Comparison of ENCODE assay signal across 7 mouse cellular contexts in genomic region chr1:131153018-131153629, GRCm38 (mm10). TPM values are rescaled to one million over a fixed set of nuclear protein-coding genes. Genes with fewer than 3 reads are reported as not detected.
DNase-seq lines count a peak whose midpoint lies in the region; ATAC-seq and TF ChIP-seq lines count a peak whose summit lies in the region.

Eif2d (plus strand) TSS chr1:131153181.

- intact Hi-C loops in left cerebral cortex, postnatal 4 days (cut with DNase I) = loop anchor here (5.0 kb wide), 1 partner anchor 36 kb away; no protein-coding TSS in a partner anchor

- peak; percentile 82 for DNase-seq in adrenal gland, adult 8-10 months
- DNase-seq in embryonic facial prominence, embryonic 10.5 days (ENCODE audit: low spot score) = peak; percentile 93
- DNase-seq in gonadal fat pad, adult 2 months (ENCODE audit: low read depth) = no peak
- DNase-seq in left cerebral cortex, postnatal 4 days = peak; percentile 91
- DNase-seq in spleen, adult 12 weeks (ENCODE audit: low spot score) = peak; percentile 76

- peaks cover 10% of the 10 kb centered on the region for H3K4me1 ChIP-seq in embryonic facial prominence, embryonic 10.5 days
- H3K4me1 ChIP-seq in intestine, postnatal 0 days (replicated peaks; ENCODE audit: control insufficient read depth, insufficient read depth, low read length) = 0 out of 2 replicates have a peak, but pooled peaks cover 3% of the 10 kb centered on the region
- H3K4me1 ChIP-seq in midbrain, embryonic 12.5 days = peaks cover 10% of the 10 kb centered on the region

- TF ChIP-seq CTCF in intestine, postnatal 0 days (IDR thresholded peaks at IDR 0.05; ENCODE audit: low read depth) = no peak

- H3K27ac ChIP-seq in embryonic facial prominence, embryonic 10.5 days (replicated peaks) = peak within 1 kb of the TSS; percentile 90
- no peak within 1 kb of the TSS for H3K27ac ChIP-seq in intestine, postnatal 0 days (ENCODE audit: low read depth, low read length)
- H3K27ac ChIP-seq in midbrain, embryonic 12.5 days (replicated peaks) = 0 out of 2 replicates have a peak within 1 kb of the TSS, but pooled peaks have one; percentile 15

- peak within 1 kb of the TSS; percentile 89 for H3K4me3 ChIP-seq in embryonic facial prominence, embryonic 10.5 days
- peak within 1 kb of the TSS; percentile 49 for H3K4me3 ChIP-seq in intestine, postnatal 0 days (ENCODE audit: low read depth, low read length)
- H3K4me3 ChIP-seq in midbrain, embryonic 12.5 days = peak within 1 kb of the TSS; percentile 58

- peak within 1 kb of the TSS; percentile 68 for H3K4me2 ChIP-seq in intestine, postnatal 0 days (replicated peaks; ENCODE audit: low read depth)
- peak within 1 kb of the TSS; percentile 87 for H3K4me2 ChIP-seq in midbrain, embryonic 12.5 days (replicated peaks)

- H3K9ac ChIP-seq in intestine, postnatal 0 days (ENCODE audit: low read depth, low read length) = peak within 1 kb of the TSS; percentile 32
- H3K9ac ChIP-seq in midbrain, embryonic 12.5 days (replicated peaks) = peak within 1 kb of the TSS; percentile 65

- no peaks in the 10 kb centered on the region for H3K9me3 ChIP-seq in embryonic facial prominence, embryonic 10.5 days
- no peaks in the 10 kb centered on the region for H3K9me3 ChIP-seq in intestine, postnatal 0 days (ENCODE audit: control insufficient read depth)
- H3K9me3 ChIP-seq in midbrain, embryonic 12.5 days = no peaks in the 10 kb centered on the region

- no peaks in the 10 kb centered on the region for H3K27me3 ChIP-seq in embryonic facial prominence, embryonic 10.5 days (replicated peaks; ENCODE audit: low read depth, poor library complexity, severe bottlenecking)
- H3K27me3 ChIP-seq in intestine, postnatal 0 days (replicated peaks; ENCODE audit: control insufficient read depth, insufficient read depth, low read length) = no peaks in the 10 kb centered on the region
- peaks cover 8% of the 10 kb centered on the region for H3K27me3 ChIP-seq in midbrain, embryonic 12.5 days

- under 1% methylated on average over 27 of the region's 27 CpGs for WGBS in embryonic facial prominence, embryonic 10.5 days
- under 1% methylated on average over 27 of the region's 27 CpGs for WGBS in intestine, postnatal 0 days
- under 1% methylated on average over 27 of the region's 27 CpGs for WGBS in midbrain, embryonic 12.5 days

- ATAC-seq in intestine, postnatal 0 days = peak; percentile 97
- ATAC-seq in midbrain, embryonic 12.5 days (ENCODE audit: low FRiP score, low read depth) = peak; percentile 99

- peaks cover 13% of the 10 kb centered on the region for H3K36me3 ChIP-seq in embryonic facial prominence, embryonic 10.5 days (replicated peaks)
- peaks cover 4% of the 10 kb centered on the region; the same call in 1 of the 2 replicates for H3K36me3 ChIP-seq in intestine, postnatal 0 days (ENCODE audit: control insufficient read depth, insufficient read depth)
- H3K36me3 ChIP-seq in midbrain, embryonic 12.5 days = peaks cover 3% of the 10 kb centered on the region

RNA-seq across cellular contexts. Expression of gene Eif2d, which starts in this region (rescaled TPM):
- 10 to 100 TPM; 44.9 to 56.7 (median 50.0) TPM for total RNA-seq in adrenal gland, adult 8-10 months (2022)
- polyA plus RNA-seq in embryonic facial prominence, embryonic 10.5 days (2016; fragmentation: Nextera tagmentation; extraction: Ambion mirVana) = 66.9 and 70.3 TPM in 2 replicates
- 35.4 and 44.0 TPM in 2 replicates for polyA plus RNA-seq in gonadal fat pad, adult 2 months (2012; rRNA removed)
- 26.4 and 27.1 TPM in 2 replicates for polyA plus RNA-seq in intestine, postnatal 0 days (2015; fragmentation: Nextera tagmentation; extraction: Ambion mirVana)
- total RNA-seq in left cerebral cortex, postnatal 4 days (2021) = 10 to 100 TPM; 40.8 to 45.0 TPM
- 50.9 and 54.4 TPM in 2 replicates for polyA plus RNA-seq in midbrain, embryonic 12.5 days (2016; fragmentation: Nextera tagmentation; extraction: Ambion mirVana)
